Mouse (Mus musculus): ENCODE data around the gene Cdk8. TPM values are rescaled to one million over a fixed set of nuclear protein-coding genes. Genes with fewer than 3 reads are reported as not detected.

Gene Cdk8
- total and polyA plus RNA-seq, 3 experiments = 15.0 to 15.6 (median 15.5) TPM

- intact Hi-C loops (cut with DNase I) = no loop called here
- Histone ChIP-seq H3K27me3 (ENCODE audit: control insufficient read depth, insufficient read depth, low read length) (no peaks in the 10 kb centered on the region), H3K27ac (peak overlapping the region; percentile 17), H3K4me1 (ENCODE audit: control insufficient read depth, insufficient read depth, low read length) (peaks cover 13% of the 10 kb centered on the region), H3K36me3 (ENCODE audit: control insufficient read depth, insufficient read depth, low read length) (peaks cover 13% of the 10 kb centered on the region), H3K4me3 (no peak overlapping the region), H3K9ac (ENCODE audit: low read depth, low read length) (no peak overlapping the region), H3K79me2 (replicated peaks; ENCODE audit: control insufficient read depth, insufficient read depth, low read length) (peaks cover 7% of the 10 kb centered on the region)
- 23% methylated on average over 5 of the region's 5 CpGs for WGBS
- TF ChIP-seq EP300 (IDR thresholded peaks at IDR 0.05; ENCODE audit: insufficient read depth, low read depth, low read length) (no peak), POLR2A (IDR thresholded peaks at IDR 0.05; ENCODE audit: insufficient read depth, low read depth, low read length) (no peak)
- DNase-seq = no peak
Measured at GRCm38 (mm10) chr5:146247709-146248108, 16.7 kb downstream of the Cdk8 start.

GRCm38 (mm10) chr5:146248746-146249145 lies 17.7 kb downstream of the Cdk8 start:
- WGBS = 61% methylated on average over 10 of the region's 10 CpGs
- Histone ChIP-seq H3K79me2 (replicated peaks; ENCODE audit: control insufficient read depth, insufficient read depth, low read length) (peaks cover 6% of the 10 kb centered on the region), H3K36me3 (ENCODE audit: control insufficient read depth, insufficient read depth, low read length) (peaks cover 13% of the 10 kb centered on the region), H3K4me3 (no peak overlapping the region), H3K27me3 (ENCODE audit: control insufficient read depth, insufficient read depth, low read length) (no peaks in the 10 kb centered on the region), H3K9ac (ENCODE audit: low read depth, low read length) (no peak overlapping the region), H3K27ac (no peak overlapping the region), H3K4me1 (ENCODE audit: control insufficient read depth, insufficient read depth, low read length) (peaks cover 16% of the 10 kb centered on the region)
- intact Hi-C loops (cut with DNase I) = no loop called here
- TF ChIP-seq POLR2A (IDR thresholded peaks at IDR 0.05; ENCODE audit: insufficient read depth, low read depth, low read length) (no peak), EP300 (IDR thresholded peaks at IDR 0.05; ENCODE audit: insufficient read depth, low read depth, low read length) (no peak), CTCF (IDR thresholded peaks at IDR 0.05) (no peak)
- DNase-seq = peak in 1 of 2 experiments; percentile 53

GRCm38 (mm10) chr5:146250369-146251075 lies 19.5 kb downstream of the Cdk8 start:
- H3K27ac ChIP-seq = no peak overlapping the region
- WGBS = 45% methylated on average over 12 of the region's 12 CpGs
- H3K36me3 ChIP-seq (ENCODE audit: control insufficient read depth, insufficient read depth, low read length) = peaks cover 13% of the 10 kb centered on the region
- peaks cover 13% of the 10 kb centered on the region for H3K4me1 ChIP-seq (ENCODE audit: control insufficient read depth, insufficient read depth, low read length)
- DNase-seq = no peak
- H3K79me2 ChIP-seq (replicated peaks; ENCODE audit: control insufficient read depth, insufficient read depth, low read length) = peaks cover 4% of the 10 kb centered on the region; the same call in 1 of the 2 replicates
- intact Hi-C loops (cut with DNase I) = loop anchor here (5.0 kb wide), 1 partner anchor 37 kb away; no protein-coding TSS in a partner anchor
- no peak overlapping the region for H3K4me3 ChIP-seq
- H3K9ac ChIP-seq (ENCODE audit: low read depth, low read length) = no peak overlapping the region
- no peaks in the 10 kb centered on the region for H3K27me3 ChIP-seq (ENCODE audit: control insufficient read depth, insufficient read depth, low read length)
- no peak for TF ChIP-seq CTCF (IDR thresholded peaks at IDR 0.05)
- TF ChIP-seq EP300 (IDR thresholded peaks at IDR 0.05; ENCODE audit: insufficient read depth, low read depth, low read length) = no peak
- TF ChIP-seq POLR2A (IDR thresholded peaks at IDR 0.05; ENCODE audit: insufficient read depth, low read depth, low read length) = no peak

GRCm38 (mm10) chr5:146251663-146252429 lies 20.8 kb downstream of the Cdk8 start:
- intact Hi-C loops (cut with DNase I) = loop anchor here (5.0 kb wide), 1 partner anchor 35 kb away; no protein-coding TSS in a partner anchor
- H3K4me1 ChIP-seq (ENCODE audit: control insufficient read depth, insufficient read depth, low read length) = peaks cover 11% of the 10 kb centered on the region

GRCm38 (mm10) chr5:146253644-146254043 lies 22.6 kb downstream of the Cdk8 start:
- Histone ChIP-seq H3K4me3 (no peak overlapping the region), H3K9ac (ENCODE audit: low read depth, low read length) (no peak overlapping the region), H3K4me1 (ENCODE audit: control insufficient read depth, insufficient read depth, low read length) (peaks cover 9% of the 10 kb centered on the region), H3K27ac (no peak overlapping the region), H3K27me3 (ENCODE audit: control insufficient read depth, insufficient read depth, low read length) (no peaks in the 10 kb centered on the region), H3K79me2 (replicated peaks; ENCODE audit: control insufficient read depth, insufficient read depth, low read length) (peaks cover 4% of the 10 kb centered on the region; the same call in 1 of the 2 replicates), H3K36me3 (ENCODE audit: control insufficient read depth, insufficient read depth, low read length) (peaks cover 9% of the 10 kb centered on the region)
- TF ChIP-seq EP300 (IDR thresholded peaks at IDR 0.05; ENCODE audit: insufficient read depth, low read depth, low read length) = no peak
- no peak for TF ChIP-seq POLR2A (IDR thresholded peaks at IDR 0.05; ENCODE audit: insufficient read depth, low read depth, low read length)
- no peak for DNase-seq
- WGBS = 49% methylated on average over 5 of the region's 5 CpGs
- intact Hi-C loops (cut with DNase I) = loop anchor here (5.0 kb wide), 1 partner anchor 34 kb away; no protein-coding TSS in a partner anchor

More at GRCm38 (mm10) chr5:146251663-146252429, 20.8 kb downstream of the Cdk8 start:
- no peak for DNase-seq
- peaks cover 11% of the 10 kb centered on the region for H3K36me3 ChIP-seq (ENCODE audit: control insufficient read depth, insufficient read depth, low read length)
- H3K9ac ChIP-seq (ENCODE audit: low read depth, low read length) = no peak overlapping the region
- 72% methylated on average over 5 of the region's 5 CpGs for WGBS
- no peak overlapping the region for H3K27ac ChIP-seq
- peaks cover 4% of the 10 kb centered on the region; the same call in 1 of the 2 replicates for H3K79me2 ChIP-seq (replicated peaks; ENCODE audit: control insufficient read depth, insufficient read depth, low read length)
- no peaks in the 10 kb centered on the region for H3K27me3 ChIP-seq (ENCODE audit: control insufficient read depth, insufficient read depth, low read length)
- H3K4me3 ChIP-seq = no peak overlapping the region
- TF ChIP-seq POLR2A (IDR thresholded peaks at IDR 0.05; ENCODE audit: insufficient read depth, low read depth, low read length) = no peak
- no peak for TF ChIP-seq CTCF (IDR thresholded peaks at IDR 0.05)
- TF ChIP-seq EP300 (IDR thresholded peaks at IDR 0.05; ENCODE audit: insufficient read depth, low read depth, low read length) = no peak
